Mouse (Mus musculus) neural tube, embryonic 14.5 days (tissue): ENCODE measurements around the gene Cideb. TPM values are rescaled to one million over a fixed set of nuclear protein-coding genes. Genes with fewer than 3 reads are reported as not detected.

Experiments used
- ATAC-seq: fragments of 200-750 bp; cut with Nextera tagmentation; 2 replicates; pipeline ENCODE4 v1.8.0; 2017; ENCODE audit warnings: low read depth, mild to moderate bottlenecking, moderate TSS enrichment, moderate library complexity
- H3K27ac ChIP-seq: fragments of 300-500 bp; sonication (generic); 2 replicates; pipeline ENCODE4 v1.5.1; 2014; ENCODE audit warnings: low read depth, mild to moderate bottlenecking, control low read depth, low read length, moderate library complexity, mixed read lengths
- H3K27me3 ChIP-seq: fragments of 300-500 bp; sonication (generic); 2 replicates; pipeline ENCODE4 v1.6.1; 2014; ENCODE audit warnings: low read length; ENCODE audit not compliant: control insufficient read depth, insufficient read depth
- H3K36me3 ChIP-seq: fragments of 300-500 bp; sonication (generic); 2 replicates; pipeline ENCODE4 v1.6.1; 2014; ENCODE audit warnings: low read length, mixed read lengths; ENCODE audit not compliant: control insufficient read depth, insufficient read depth
- H3K4me1 ChIP-seq: fragments of 300-500 bp; sonication (generic); 2 replicates; pipeline ENCODE4 v1.6.1; 2014; ENCODE audit warnings: low read length; ENCODE audit not compliant: control insufficient read depth, insufficient read depth
- H3K4me2 ChIP-seq: fragments of 300-500 bp; sonication (generic); 2 replicates; pipeline ENCODE4 v1.6.1; 2014; ENCODE audit warnings: mild to moderate bottlenecking, low read depth, low read length, control low read depth
- H3K4me3 ChIP-seq: fragments of 300-500 bp; sonication (generic); 2 replicates; pipeline ENCODE4 v1.5.1; 2014; ENCODE audit warnings: low read depth, low read length, control low read depth, mixed read lengths
- H3K9ac ChIP-seq: fragments of 300-500 bp; sonication (generic); replicated peaks from 2 replicates; pipeline ENCODE4 v1.6.1; 2014; ENCODE audit warnings: low read depth, mild to moderate bottlenecking, control low read depth, low read length, mixed read lengths
- H3K9me3 ChIP-seq: fragments of 300-500 bp; sonication (generic); 2 replicates; pipeline ENCODE4 v1.6.1; 2016; ENCODE audit warnings: low read length; ENCODE audit not compliant: control insufficient read depth
- WGBS: fragments of 180-500 bp; shearing (Covaris S2); extraction: QIAGEN DNeasy Blood & Tissue Kit; methylation state at CpG from one replicate; pipeline ENCODE4 v1.1.7; 2014; 5-methylcytosine and 5-hydroxymethylcytosine counted together
- polyA plus RNA-seq: library from polyadenylated mRNA; unstranded; fragments of >200 nt; fragmentation: Nextera tagmentation; extraction: Ambion mirVana; gene quantifications from 2 replicates; pipeline ENCODE4 v1.2.1, GENCODE M21; 2014

The Cideb gene
- polyA plus RNA-seq, 1 experiment from 2014 or later = not detected

- Histone ChIP-seq H3K36me3 (peaks cover 21% of the 10 kb centered on the region), H3K9me3 (no peaks in the 10 kb centered on the region), H3K4me1 (0 out of 2 replicates have a peak, but pooled peaks cover 4% of the 10 kb centered on the region), H3K27ac (peak within 1 kb of the TSS; percentile 78), H3K4me3 (peak within 1 kb of the TSS; percentile 70), H3K4me2 (peak within 1 kb of the TSS; percentile 46), H3K9ac (peak within 1 kb of the TSS; percentile 68), H3K27me3 (no peaks in the 10 kb centered on the region)
- under 1% methylated on average over 50 of the region's 50 CpGs for whole genome bisulfite sequencing
- ATAC-seq = peak; percentile 98
Measured at GRCm38 (mm10) chr14:55721700-55722437, 36.4 kb downstream of the Cideb start, which contains the start of gene Rabggta. Gene Rabggta (minus strand): TSS chr14:55722263.

- no peak for ATAC-seq
- H3K27ac ChIP-seq = no peak overlapping the region
Measured at GRCm38 (mm10) chr14:55721076-55721475, 37.2 kb downstream of the Cideb start.

GRCm38 (mm10) chr14:55720666-55721065 lies 37.6 kb downstream of the Cideb start:
- peaks cover 25% of the 10 kb centered on the region for H3K36me3 ChIP-seq
- H3K4me1 ChIP-seq = 0 out of 2 replicates have a peak, but pooled peaks cover 4% of the 10 kb centered on the region
- no peaks in the 10 kb centered on the region for H3K9me3 ChIP-seq
- H3K27me3 ChIP-seq = no peaks in the 10 kb centered on the region
- ATAC-seq = no peak
- H3K4me2 ChIP-seq = no peak overlapping the region
- H3K9ac ChIP-seq = no peak overlapping the region
- H3K4me3 ChIP-seq = no peak overlapping the region
- no peak overlapping the region for H3K27ac ChIP-seq
- 91% methylated on average over 12 of the region's 12 CpGs for WGBS

More at GRCm38 (mm10) chr14:55721076-55721475, 37.2 kb downstream of the Cideb start:
- Histone ChIP-seq H3K4me2 (peak overlapping the region; percentile 46), H3K9ac (peak overlapping the region; percentile 68), H3K27me3 (no peaks in the 10 kb centered on the region), H3K36me3 (peaks cover 25% of the 10 kb centered on the region), H3K4me3 (peak overlapping the region; percentile 70), H3K4me1 (0 out of 2 replicates have a peak, but pooled peaks cover 4% of the 10 kb centered on the region), H3K9me3 (no peaks in the 10 kb centered on the region)
- WGBS = 80% methylated on average over 6 of the region's 6 CpGs

GRCm38 (mm10) chr14:55719737-55720136 lies 38.5 kb downstream of the Cideb start:
- H3K9me3 ChIP-seq = no peaks in the 10 kb centered on the region
- ATAC-seq = no peak
- WGBS = 87% methylated on average over 6 of the region's 6 CpGs

GRCm38 (mm10) chr14:55716884-55717283 lies 41.4 kb downstream of the Cideb start:
- peaks cover 25% of the 10 kb centered on the region for H3K36me3 ChIP-seq
- no peak overlapping the region for H3K9ac ChIP-seq
- 0 out of 2 replicates have a peak, but pooled peaks cover 4% of the 10 kb centered on the region for H3K4me1 ChIP-seq
- WGBS = 87% methylated on average over 8 of the region's 8 CpGs
- no peak overlapping the region for H3K4me2 ChIP-seq
- H3K27ac ChIP-seq = no peak overlapping the region
- no peaks in the 10 kb centered on the region for H3K9me3 ChIP-seq
- H3K27me3 ChIP-seq = 0 out of 2 replicates have a peak, but pooled peaks cover 4% of the 10 kb centered on the region
- no peak for ATAC-seq
- H3K4me3 ChIP-seq = no peak overlapping the region

More at GRCm38 (mm10) chr14:55719737-55720136, 38.5 kb downstream of the Cideb start:
- Histone ChIP-seq H3K4me3 (no peak overlapping the region), H3K4me2 (no peak overlapping the region), H3K27me3 (no peaks in the 10 kb centered on the region), H3K4me1 (0 out of 2 replicates have a peak, but pooled peaks cover 4% of the 10 kb centered on the region), H3K9ac (no peak overlapping the region), H3K36me3 (peaks cover 25% of the 10 kb centered on the region), H3K27ac (no peak overlapping the region)

GRCm38 (mm10) chr14:55716271-55716670 lies 42.0 kb downstream of the Cideb start:
- no peak overlapping the region for H3K4me3 ChIP-seq
- H3K27ac ChIP-seq = no peak overlapping the region
- 0 out of 2 replicates have a peak, but pooled peaks cover 4% of the 10 kb centered on the region for H3K27me3 ChIP-seq
- H3K4me2 ChIP-seq = no peak overlapping the region
- H3K4me1 ChIP-seq = 0 out of 2 replicates have a peak, but pooled peaks cover 2% of the 10 kb centered on the region
- WGBS = 87% methylated on average over 6 of the region's 6 CpGs
- no peak overlapping the region for H3K9ac ChIP-seq
- H3K9me3 ChIP-seq = no peaks in the 10 kb centered on the region
- no peak for ATAC-seq
- peaks cover 25% of the 10 kb centered on the region for H3K36me3 ChIP-seq

GRCm38 (mm10) chr14:55714893-55715292 lies 43.4 kb downstream of the Cideb start:
- H3K27ac ChIP-seq = no peak overlapping the region
- no peak overlapping the region for H3K4me3 ChIP-seq
- no peak overlapping the region for H3K9ac ChIP-seq
- H3K9me3 ChIP-seq = no peaks in the 10 kb centered on the region
- no peak overlapping the region for H3K4me2 ChIP-seq
- 52% methylated on average over 6 of the region's 6 CpGs for WGBS
- no peaks in the 10 kb centered on the region for H3K4me1 ChIP-seq
- 0 out of 2 replicates have a peak, but pooled peaks cover 4% of the 10 kb centered on the region for H3K27me3 ChIP-seq
- H3K36me3 ChIP-seq = peaks cover 21% of the 10 kb centered on the region
- no peak for ATAC-seq

- no peak for ATAC-seq
- H3K9ac ChIP-seq = no peak within 1 kb of the TSS
- no peak within 1 kb of the TSS for H3K4me3 ChIP-seq
- WGBS = 27% methylated on average over 4 of the region's 4 CpGs
- 0 out of 2 replicates have a peak, but pooled peaks cover 4% of the 10 kb centered on the region for H3K27me3 ChIP-seq
- no peak within 1 kb of the TSS for H3K27ac ChIP-seq
- no peak within 1 kb of the TSS for H3K4me2 ChIP-seq
- no peaks in the 10 kb centered on the region for H3K9me3 ChIP-seq
- no peaks in the 10 kb centered on the region for H3K4me1 ChIP-seq
- peaks cover 18% of the 10 kb centered on the region for H3K36me3 ChIP-seq
Measured at GRCm38 (mm10) chr14:55713729-55714122, 44.5 kb downstream of the Cideb start, which contains the start of gene Tgm1. Gene Tgm1 (minus strand): TSS chr14:55713926.
